Mouse (Mus musculus) embryonic facial prominence, embryonic 14.5 days (tissue): Measurements from ENCODE around the gene Fam122a. TPM values are rescaled to one million over a fixed set of nuclear protein-coding genes. Genes with fewer than 3 reads are reported as not detected.

Experiments
- ATAC-seq: fragments of 200-750 bp; cut with Nextera tagmentation; 2 replicates; pipeline ENCODE4 v1.8.0; 2017; ENCODE audit warnings: low read depth, moderate number of reproducible peaks, moderate TSS enrichment
- DNase-seq: peaks from one replicate; pipeline ENCODE4 v3.0.0-alpha.2; 2015; ENCODE audit warnings: low spot score
- H3K27ac ChIP-seq: fragments of 300-500 bp; sonication (generic); replicated peaks from 2 replicates; pipeline ENCODE4 v1.5.1; 2014; ENCODE audit warnings: low read depth, mild to moderate bottlenecking, low read length, moderate library complexity
- H3K27me3 ChIP-seq: fragments of 300-500 bp; sonication (generic); replicated peaks from 2 replicates; pipeline ENCODE4 v1.6.1; 2014; ENCODE audit warnings: low read length; ENCODE audit not compliant: control insufficient read depth, insufficient read depth
- H3K36me3 ChIP-seq: fragments of 300-500 bp; sonication (generic); 2 replicates; pipeline ENCODE4 v1.6.1; 2014; ENCODE audit warnings: low read length, mixed read lengths; ENCODE audit not compliant: control insufficient read depth, insufficient read depth
- H3K4me1 ChIP-seq: fragments of 300-500 bp; sonication (generic); 2 replicates; pipeline ENCODE4 v1.6.1; 2014; ENCODE audit warnings: antibody characterized with exemption, low read length; ENCODE audit not compliant: control insufficient read depth, insufficient read depth
- H3K4me2 ChIP-seq: fragments of 300-500 bp; sonication (generic); 2 replicates; pipeline ENCODE4 v1.6.1; 2014; ENCODE audit warnings: low read depth, mild to moderate bottlenecking, low read length, moderate library complexity, mixed read lengths
- H3K4me3 ChIP-seq: fragments of 300-500 bp; sonication (generic); 2 replicates; pipeline ENCODE4 v1.5.1; 2014; ENCODE audit warnings: low read depth, mild to moderate bottlenecking, low read length
- H3K9ac ChIP-seq: fragments of 300-500 bp; sonication (generic); 2 replicates; pipeline ENCODE4 v1.6.1; 2014; ENCODE audit warnings: low read depth, mild to moderate bottlenecking, low read length, moderate library complexity, mixed read lengths
- H3K9me3 ChIP-seq: fragments of 300-500 bp; sonication (generic); 2 replicates; pipeline ENCODE4 v1.6.1; 2016; ENCODE audit warnings: low read length; ENCODE audit not compliant: control insufficient read depth
- WGBS: fragments of 180-500 bp; shearing (Covaris S2); extraction: QIAGEN DNeasy Blood & Tissue Kit; methylation state at CpG from one replicate; pipeline ENCODE4 v1.1.7; 2014; 5-methylcytosine and 5-hydroxymethylcytosine counted together
- polyA plus RNA-seq: library from polyadenylated mRNA; unstranded; fragments of >200 nt; fragmentation: Nextera tagmentation; extraction: Ambion mirVana; gene quantifications from 2 replicates; pipeline ENCODE4 v1.2.1, GENCODE M21; 2014

The Fam122a gene
- polyA plus RNA-seq, 1 experiment from 2014 or later = 54.0 TPM

- ATAC-seq = no peak
- peaks cover 6% of the 10 kb centered on the region; the same call in 1 of the 2 replicates for H3K4me1 ChIP-seq
Measured at GRCm38 (mm10) chr19:24454451-24454850, 22.7 kb downstream of the Fam122a start.

GRCm38 (mm10) chr19:24453379-24453778, 23.8 kb downstream of the Fam122a start:
- Histone ChIP-seq H3K4me2 (no peak overlapping the region), H3K36me3 (no peaks in the 10 kb centered on the region), H3K27me3 (no peaks in the 10 kb centered on the region), H3K9ac (no peak overlapping the region), H3K4me3 (no peak overlapping the region), H3K27ac (no peak overlapping the region), H3K9me3 (no peaks in the 10 kb centered on the region), H3K4me1 (peaks cover 6% of the 10 kb centered on the region; the same call in 1 of the 2 replicates)
- ATAC-seq (no peak), DNase-seq (peak; percentile 28)
- 79% methylated on average over 13 of the region's 13 CpGs for WGBS

More at GRCm38 (mm10) chr19:24454451-24454850, 22.7 kb downstream of the Fam122a start:
- Histone ChIP-seq H3K9ac (no peak overlapping the region), H3K4me2 (no peak overlapping the region), H3K9me3 (no peaks in the 10 kb centered on the region), H3K4me3 (no peak overlapping the region), H3K27ac (no peak overlapping the region), H3K36me3 (no peaks in the 10 kb centered on the region), H3K27me3 (no peaks in the 10 kb centered on the region)
- WGBS = 89% methylated on average over 2 of the region's 2 CpGs
- DNase-seq = no peak

- WGBS = 11% methylated on average over 3 of the region's 3 CpGs
- Histone ChIP-seq H3K4me2 (no peak overlapping the region), H3K9me3 (no peaks in the 10 kb centered on the region), H3K9ac (0 out of 2 replicates have a peak overlapping the region, but pooled peaks have one; percentile 14), H3K27ac (peak overlapping the region; percentile 33; the same call in 1 of the 2 replicates), H3K36me3 (no peaks in the 10 kb centered on the region), H3K4me3 (no peak overlapping the region), H3K4me1 (peaks cover 6% of the 10 kb centered on the region; the same call in 1 of the 2 replicates), H3K27me3 (no peaks in the 10 kb centered on the region)
- peak; percentile 42 for DNase-seq
- peak; percentile 53; the same call in 1 of the 2 replicates for ATAC-seq
Measured at GRCm38 (mm10) chr19:24452441-24452898, 24.7 kb downstream of the Fam122a start.

GRCm38 (mm10) chr19:24451626-24452025, 25.5 kb downstream of the Fam122a start:
- no peaks in the 10 kb centered on the region for H3K9me3 ChIP-seq
- H3K4me2 ChIP-seq = no peak overlapping the region
- no peaks in the 10 kb centered on the region for H3K27me3 ChIP-seq
- 81% methylated on average over 3 of the region's 3 CpGs for WGBS
- no peak overlapping the region for H3K9ac ChIP-seq
- H3K36me3 ChIP-seq = no peaks in the 10 kb centered on the region
- H3K4me1 ChIP-seq = peaks cover 6% of the 10 kb centered on the region; the same call in 1 of the 2 replicates
- no peak overlapping the region for H3K4me3 ChIP-seq
- H3K27ac ChIP-seq = no peak overlapping the region
- no peak for ATAC-seq
- no peak for DNase-seq

- 88% methylated on average over 8 of the region's 8 CpGs for WGBS
- H3K4me3 ChIP-seq = no peak overlapping the region
Measured at GRCm38 (mm10) chr19:24450740-24451139, 26.4 kb downstream of the Fam122a start.

GRCm38 (mm10) chr19:24444322-24444721, 32.8 kb downstream of the Fam122a start:
- no peaks in the 10 kb centered on the region for H3K9me3 ChIP-seq
- H3K4me2 ChIP-seq = no peak overlapping the region
- DNase-seq (no peak), ATAC-seq (no peak)
- H3K4me3 ChIP-seq = no peak overlapping the region
- WGBS = 84% methylated on average over 3 of the region's 3 CpGs
- no peaks in the 10 kb centered on the region for H3K36me3 ChIP-seq
- no peak overlapping the region for H3K9ac ChIP-seq
- H3K4me1 ChIP-seq = no peaks in the 10 kb centered on the region
- H3K27ac ChIP-seq = no peak overlapping the region
- H3K27me3 ChIP-seq = no peaks in the 10 kb centered on the region

More at GRCm38 (mm10) chr19:24450740-24451139, 26.4 kb downstream of the Fam122a start:
- Histone ChIP-seq H3K27me3 (no peaks in the 10 kb centered on the region), H3K27ac (no peak overlapping the region), H3K36me3 (no peaks in the 10 kb centered on the region), H3K4me2 (no peak overlapping the region), H3K4me1 (peaks cover 6% of the 10 kb centered on the region; the same call in 1 of the 2 replicates), H3K9ac (no peak overlapping the region), H3K9me3 (no peaks in the 10 kb centered on the region)
- no peak for ATAC-seq
- DNase-seq = no peak

GRCm38 (mm10) chr19:24439715-24440114, 37.4 kb downstream of the Fam122a start:
- H3K27ac ChIP-seq = no peak overlapping the region
- no peaks in the 10 kb centered on the region for H3K4me1 ChIP-seq
- ATAC-seq (no peak), DNase-seq (no peak)
- no peaks in the 10 kb centered on the region for H3K36me3 ChIP-seq
- no peaks in the 10 kb centered on the region for H3K27me3 ChIP-seq
- no peak overlapping the region for H3K4me3 ChIP-seq
- no peak overlapping the region for H3K9ac ChIP-seq
- H3K4me2 ChIP-seq = no peak overlapping the region
- no peaks in the 10 kb centered on the region for H3K9me3 ChIP-seq
- 80% methylated on average over 4 of the region's 4 CpGs for WGBS

GRCm38 (mm10) chr19:24434291-24434690, 42.9 kb downstream of the Fam122a start:
- 81% methylated on average over 6 of the region's 6 CpGs for WGBS
- Histone ChIP-seq H3K36me3 (no peaks in the 10 kb centered on the region), H3K27me3 (no peaks in the 10 kb centered on the region), H3K4me2 (no peak overlapping the region), H3K4me3 (no peak overlapping the region), H3K9me3 (no peaks in the 10 kb centered on the region), H3K4me1 (no peaks in the 10 kb centered on the region), H3K9ac (no peak overlapping the region), H3K27ac (no peak overlapping the region)
- DNase-seq (no peak), ATAC-seq (no peak)

- H3K4me2 ChIP-seq = no peak overlapping the region
- no peak for DNase-seq
- no peak overlapping the region for H3K9ac ChIP-seq
- no peaks in the 10 kb centered on the region for H3K27me3 ChIP-seq
- H3K36me3 ChIP-seq = no peaks in the 10 kb centered on the region
- ATAC-seq = no peak
- no peaks in the 10 kb centered on the region for H3K4me1 ChIP-seq
- 86% methylated on average over 5 of the region's 5 CpGs for WGBS
- no peak overlapping the region for H3K27ac ChIP-seq
- H3K9me3 ChIP-seq = no peaks in the 10 kb centered on the region
- no peak overlapping the region for H3K4me3 ChIP-seq
Measured at GRCm38 (mm10) chr19:24432447-24432846, 44.7 kb downstream of the Fam122a start.
